Mouse (Mus musculus): Measurements from ENCODE around the gene Prr7. TPM values are rescaled to one million over a fixed set of nuclear protein-coding genes. Genes with fewer than 3 reads are reported as not detected.
"Not testable (repeated sequence)": the region's sequence is repeated elsewhere in the genome, so short reads cannot be mapped to it uniquely, and the experiment has no call there.

Gene Prr7
- total and polyA plus RNA-seq, 3 experiments = 0.86 to 1.1 (median 0.94) TPM

GRCm38 (mm10) chr13:55420933-55421800 lies 42.9 kb upstream of the Prr7 start:
- peak; percentile 82; the same call in 1 of the 2 replicates for TF ChIP-seq EP300 (IDR thresholded peaks at IDR 0.05; ENCODE audit: insufficient read depth, low read depth, low read length)
- TF ChIP-seq CTCF (IDR thresholded peaks at IDR 0.05) = peak; percentile 89
- no peak for TF ChIP-seq POLR2A (IDR thresholded peaks at IDR 0.05; ENCODE audit: insufficient read depth, low read depth, low read length)
- intact Hi-C loops (cut with DNase I) = no loop called here
- H3K9ac ChIP-seq (ENCODE audit: low read depth, low read length) = peak overlapping the region; percentile 34
- peak overlapping the region; percentile 26; the same call in 1 of the 2 replicates for H3K27ac ChIP-seq
- H3K27me3 ChIP-seq (ENCODE audit: control insufficient read depth, insufficient read depth, low read length) = no peaks in the 10 kb centered on the region; the same call in 1 of the 2 replicates
- H3K4me1 ChIP-seq (ENCODE audit: control insufficient read depth, insufficient read depth, low read length) = peaks cover 3% of the 10 kb centered on the region
- no peaks in the 10 kb centered on the region for H3K36me3 ChIP-seq (ENCODE audit: control insufficient read depth, insufficient read depth, low read length)
- H3K79me2 ChIP-seq (replicated peaks; ENCODE audit: control insufficient read depth, insufficient read depth, low read length) = no peaks in the 10 kb centered on the region
- DNase-seq = peak; percentile 82 to 85
- peak overlapping the region; percentile 44 for H3K4me3 ChIP-seq
- WGBS = 7% methylated on average over 35 of the region's 35 CpGs

GRCm38 (mm10) chr13:55426613-55427012 lies 37.5 kb upstream of the Prr7 start, which contains the start of gene F12:
F12 (minus strand) TSS chr13:55426793.
- Histone ChIP-seq H3K27ac (no peak within 1 kb of the TSS), H3K9ac (ENCODE audit: low read depth, low read length) (no peak within 1 kb of the TSS), H3K79me2 (replicated peaks; ENCODE audit: control insufficient read depth, insufficient read depth, low read length) (no peaks in the 10 kb centered on the region), H3K36me3 (ENCODE audit: control insufficient read depth, insufficient read depth, low read length) (no peaks in the 10 kb centered on the region), H3K4me3 (no peak within 1 kb of the TSS), H3K4me1 (ENCODE audit: control insufficient read depth, insufficient read depth, low read length) (peaks cover 5% of the 10 kb centered on the region), H3K27me3 (ENCODE audit: control insufficient read depth, insufficient read depth, low read length) (no peaks in the 10 kb centered on the region; the same call in 1 of the 2 replicates)
- intact Hi-C loops (cut with DNase I) = no loop called here
- no peak for DNase-seq
- WGBS = 90% methylated on average over 10 of the region's 10 CpGs
- TF ChIP-seq POLR2A (IDR thresholded peaks at IDR 0.05; ENCODE audit: insufficient read depth, low read depth, low read length) (no peak), EP300 (IDR thresholded peaks at IDR 0.05; ENCODE audit: insufficient read depth, low read depth, low read length) (no peak), CTCF (IDR thresholded peaks at IDR 0.05) (no peak)

- intact Hi-C loops (cut with DNase I) = no loop called here
- TF ChIP-seq POLR2A (IDR thresholded peaks at IDR 0.05; ENCODE audit: insufficient read depth, low read depth, low read length) (peak; percentile 69), EP300 (IDR thresholded peaks at IDR 0.05; ENCODE audit: insufficient read depth, low read depth, low read length) (0 out of 2 replicates have a peak, but pooled peaks have one; percentile 47), CTCF (IDR thresholded peaks at IDR 0.05) (peak; percentile 23)
Observed at GRCm38 (mm10) chr13:55429226-55429888, 34.7 kb upstream of the Prr7 start.

GRCm38 (mm10) chr13:55430566-55430965 lies 33.5 kb upstream of the Prr7 start:
- H3K79me2 ChIP-seq (replicated peaks; ENCODE audit: control insufficient read depth, insufficient read depth, low read length) = no peaks in the 10 kb centered on the region
- no peak overlapping the region for H3K27ac ChIP-seq
- H3K4me3 ChIP-seq = no peak overlapping the region
- no peaks in the 10 kb centered on the region for H3K27me3 ChIP-seq (ENCODE audit: control insufficient read depth, insufficient read depth, low read length)
- TF ChIP-seq EP300 (IDR thresholded peaks at IDR 0.05; ENCODE audit: insufficient read depth, low read depth, low read length) (no peak), CTCF (IDR thresholded peaks at IDR 0.05) (no peak), POLR2A (IDR thresholded peaks at IDR 0.05; ENCODE audit: insufficient read depth, low read depth, low read length) (no peak)
- DNase-seq = no peak
- no peaks in the 10 kb centered on the region for H3K36me3 ChIP-seq (ENCODE audit: control insufficient read depth, insufficient read depth, low read length)
- intact Hi-C loops (cut with DNase I) = no loop called here
- H3K9ac ChIP-seq (ENCODE audit: low read depth, low read length) = no peak overlapping the region
- 82% methylated on average over 2 of the region's 2 CpGs for WGBS
- peaks cover 5% of the 10 kb centered on the region for H3K4me1 ChIP-seq (ENCODE audit: control insufficient read depth, insufficient read depth, low read length)

More at GRCm38 (mm10) chr13:55429226-55429888, 34.7 kb upstream of the Prr7 start:
- peak; percentile 81 to 86 for DNase-seq
- no peaks in the 10 kb centered on the region for H3K79me2 ChIP-seq (replicated peaks; ENCODE audit: control insufficient read depth, insufficient read depth, low read length)
- peaks cover 5% of the 10 kb centered on the region for H3K4me1 ChIP-seq (ENCODE audit: control insufficient read depth, insufficient read depth, low read length)
- no peak overlapping the region for H3K9ac ChIP-seq (ENCODE audit: low read depth, low read length)
- no peak overlapping the region for H3K4me3 ChIP-seq
- H3K36me3 ChIP-seq (ENCODE audit: control insufficient read depth, insufficient read depth, low read length) = no peaks in the 10 kb centered on the region
- 51% methylated on average over 12 of the region's 12 CpGs for WGBS
- H3K27me3 ChIP-seq (ENCODE audit: control insufficient read depth, insufficient read depth, low read length) = no peaks in the 10 kb centered on the region
- peak overlapping the region; percentile 83 for H3K27ac ChIP-seq

- no peak overlapping the region for H3K27ac ChIP-seq
- H3K9ac ChIP-seq (ENCODE audit: low read depth, low read length) = no peak overlapping the region
- no peaks in the 10 kb centered on the region for H3K36me3 ChIP-seq (ENCODE audit: control insufficient read depth, insufficient read depth, low read length)
- H3K4me3 ChIP-seq = no peak overlapping the region
- intact Hi-C loops (cut with DNase I) = no loop called here
- no peak for TF ChIP-seq POLR2A (IDR thresholded peaks at IDR 0.05; ENCODE audit: insufficient read depth, low read depth, low read length)
- no peak for TF ChIP-seq CTCF (IDR thresholded peaks at IDR 0.05)
- no peak for TF ChIP-seq EP300 (IDR thresholded peaks at IDR 0.05; ENCODE audit: insufficient read depth, low read depth, low read length)
- peaks cover 5% of the 10 kb centered on the region for H3K4me1 ChIP-seq (ENCODE audit: control insufficient read depth, insufficient read depth, low read length)
- H3K79me2 ChIP-seq (replicated peaks; ENCODE audit: control insufficient read depth, insufficient read depth, low read length) = no peaks in the 10 kb centered on the region
- DNase-seq = peak in 1 of 2 experiments; percentile 45
- no peaks in the 10 kb centered on the region for H3K27me3 ChIP-seq (ENCODE audit: control insufficient read depth, insufficient read depth, low read length)
- WGBS = 52% methylated on average over 10 of the region's 10 CpGs
Observed at GRCm38 (mm10) chr13:55431889-55432685, 32.0 kb upstream of the Prr7 start.

- DNase-seq; H3K9ac ChIP-seq (ENCODE audit: low read depth, low read length); H3K79me2 ChIP-seq (replicated peaks; ENCODE audit: control insufficient read depth, insufficient read depth, low read length); H3K27ac ChIP-seq; H3K4me1 ChIP-seq (ENCODE audit: control insufficient read depth, insufficient read depth, low read length); H3K27me3 ChIP-seq (ENCODE audit: control insufficient read depth, insufficient read depth, low read length); H3K36me3 ChIP-seq (ENCODE audit: control insufficient read depth, insufficient read depth, low read length); intact Hi-C loops (cut with DNase I); H3K4me3 ChIP-seq: not testable (repeated sequence)
- 79% methylated on average over 15 of the region's 15 CpGs for WGBS
Observed at GRCm38 (mm10) chr13:55437111-55437629, 26.9 kb upstream of the Prr7 start.
